Mouse (Mus musculus) adrenal gland, postnatal 14 days (tissue): ENCODE data around the gene Rgs7. TPM values are rescaled to one million over a fixed set of nuclear protein-coding genes. Genes with fewer than 3 reads are reported as not detected.

Source experiments
- DNase-seq: peaks from one replicate; pipeline ENCODE4 v3.0.0; 2021; ENCODE audit warnings: mixed read lengths
- total RNA-seq: library from RNA; stranded (reverse); gene quantifications from 2 replicates; pipeline ENCODE4 v1.2.3, GENCODE M21; 2021

Gene Rgs7
- total RNA-seq, 1 experiment from 2014 or later: 21.0 TPM

GRCm38 (mm10) chr1:175431356-175432053 is 60.8 kb downstream of the Rgs7 start:
- no peak for DNase-seq

GRCm38 (mm10) chr1:175427112-175427511 is 65.2 kb downstream of the Rgs7 start:
- DNase-seq: no peak

- DNase-seq: no peak
These were observed 65.9 kb downstream of the Rgs7 start for GRCm38 (mm10) chr1:175426393-175426792.

GRCm38 (mm10) chr1:175420883-175421282 is 71.4 kb downstream of the Rgs7 start:
- DNase-seq: no peak

- no peak for DNase-seq
These were observed 76.6 kb downstream of the Rgs7 start for GRCm38 (mm10) chr1:175415728-175416127.

GRCm38 (mm10) chr1:175410399-175410798 is 81.9 kb downstream of the Rgs7 start:
- DNase-seq: no peak

- no peak for DNase-seq
These were observed 100.4 kb downstream of the Rgs7 start for GRCm38 (mm10) chr1:175391894-175392293.

- DNase-seq: no peak
These were observed 103.0 kb downstream of the Rgs7 start for GRCm38 (mm10) chr1:175389250-175389649.

GRCm38 (mm10) chr1:175385581-175386235 is 106.6 kb downstream of the Rgs7 start:
- DNase-seq: no peak

- no peak for DNase-seq
These were observed 119.7 kb downstream of the Rgs7 start for GRCm38 (mm10) chr1:175372571-175372970.

GRCm38 (mm10) chr1:175368062-175368461 is 124.2 kb downstream of the Rgs7 start:
- no peak for DNase-seq

GRCm38 (mm10) chr1:175363606-175364005 is 128.7 kb downstream of the Rgs7 start:
- DNase-seq: no peak

GRCm38 (mm10) chr1:175359411-175360366 is 132.6 kb downstream of the Rgs7 start:
- DNase-seq: peak; percentile 36

- DNase-seq: no peak
These were observed 139.4 kb downstream of the Rgs7 start for GRCm38 (mm10) chr1:175352921-175353320.

GRCm38 (mm10) chr1:175346162-175346561 is 146.1 kb downstream of the Rgs7 start:
- no peak for DNase-seq

- no peak for DNase-seq
These were observed 156.1 kb downstream of the Rgs7 start for GRCm38 (mm10) chr1:175336191-175336590.

GRCm38 (mm10) chr1:175333041-175333854 is 159.1 kb downstream of the Rgs7 start:
- DNase-seq: no peak

- DNase-seq: peak; percentile 13
These were observed 162.3 kb downstream of the Rgs7 start for GRCm38 (mm10) chr1:175329934-175330471.

- no peak for DNase-seq
These were observed 169.5 kb downstream of the Rgs7 start for GRCm38 (mm10) chr1:175322781-175323180.

GRCm38 (mm10) chr1:175319205-175319604 is 173.1 kb downstream of the Rgs7 start:
- no peak for DNase-seq

- no peak for DNase-seq
These were observed 175.0 kb downstream of the Rgs7 start for GRCm38 (mm10) chr1:175317264-175317663.

- DNase-seq: no peak
These were observed 184.7 kb downstream of the Rgs7 start for GRCm38 (mm10) chr1:175307604-175308003.
